Mouse (Mus musculus) left cerebral cortex, adult 11 months (tissue): ENCODE measurements around the gene A3galt2.

Experiments used
- DNase-seq: peaks from one replicate; pipeline ENCODE4 v3.0.0; 2022; ENCODE audit warnings: low spot score

The A3galt2 gene

DNA sequence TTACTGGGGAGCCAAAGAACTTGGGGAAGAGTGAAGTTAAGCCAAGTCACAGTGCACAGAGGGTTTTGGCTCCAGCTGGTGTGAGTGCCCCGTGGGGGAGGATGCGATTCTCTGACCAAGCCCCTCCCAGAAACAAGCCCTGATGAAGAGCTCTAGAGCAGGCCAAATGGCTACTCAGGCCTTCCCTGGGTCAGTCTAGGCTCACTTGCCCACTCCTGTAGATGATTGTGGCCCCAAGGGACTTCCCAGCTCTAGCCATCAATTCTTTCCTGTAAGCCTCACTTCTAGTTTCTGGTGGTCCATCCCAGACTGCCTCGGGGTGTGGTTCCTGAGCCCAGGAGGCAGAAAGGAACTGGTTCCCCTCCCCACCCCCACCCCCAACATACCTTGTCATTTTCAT lies at the start of gene A3galt2:
TSS of gene A3galt2 (plus strand) at position 301 of the 400 bp plus-strand sequence.
- no peak for DNase-seq

DNA sequence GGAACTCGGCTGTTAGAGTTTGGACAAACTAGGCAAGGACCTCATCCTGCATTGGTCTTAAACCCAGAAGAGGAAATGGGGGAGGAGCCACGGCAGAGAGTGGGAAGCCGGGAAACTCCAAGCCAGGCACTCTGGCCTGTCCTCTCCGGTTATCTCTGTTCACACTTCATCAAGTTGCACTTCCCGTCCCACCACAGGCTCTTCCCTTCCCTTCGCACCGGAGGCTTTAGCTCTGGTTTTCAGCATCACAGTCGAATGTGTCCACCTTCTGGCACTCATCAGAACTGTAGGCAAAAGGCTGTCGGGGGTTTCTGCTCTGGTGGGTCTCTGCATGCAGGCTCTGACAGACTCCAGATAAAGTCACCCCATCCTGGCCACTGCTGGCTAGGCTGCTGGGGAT lies 48.5 kb upstream of the A3galt2 start:
- no peak for DNase-seq

- no peak for DNase-seq
Observed at GRCm38 (mm10) chr4:128707384-128707783, 47.8 kb upstream of the A3galt2 start.

DNA sequence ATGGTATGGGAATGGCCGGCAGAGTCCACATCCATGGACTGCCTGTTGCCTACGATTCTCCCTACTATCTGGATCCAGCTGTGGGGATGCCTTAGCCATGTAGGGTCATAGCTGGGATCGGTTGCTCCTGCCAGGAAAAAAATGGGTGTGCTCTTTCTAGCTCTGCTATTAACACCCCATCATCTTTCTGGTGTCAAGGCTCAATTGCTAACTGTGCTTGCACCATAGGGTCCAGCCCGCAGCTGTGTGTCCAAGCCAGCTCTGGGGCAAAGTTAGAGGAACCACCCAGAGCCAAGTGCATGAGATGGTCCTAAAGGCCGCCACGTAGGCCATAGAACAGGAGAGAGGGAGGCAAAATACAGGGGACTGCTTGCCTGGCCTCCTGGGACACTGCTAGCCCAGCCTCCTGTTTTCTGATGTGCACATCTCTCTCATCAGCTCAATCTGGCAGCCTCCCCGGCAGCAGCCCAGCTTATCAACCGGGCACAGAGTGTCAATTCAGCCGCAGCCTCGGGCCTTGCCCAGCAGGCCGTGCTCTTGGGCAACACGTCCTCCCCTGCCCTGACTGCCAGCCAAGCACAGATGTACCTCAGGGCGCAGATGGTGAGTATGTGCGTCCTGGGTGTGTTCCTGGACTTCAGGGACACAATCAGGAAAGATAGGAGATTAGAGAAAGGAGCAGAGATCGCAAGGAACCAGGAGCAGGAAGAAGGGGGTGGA lies 45.9 kb upstream of the A3galt2 start:
- no peak for DNase-seq

GRCm38 (mm10) chr4:128709781-128710166 lies 45.4 kb upstream of the A3galt2 start:
- DNase-seq: no peak

- DNase-seq: no peak
Observed at GRCm38 (mm10) chr4:128710286-128710685, 44.9 kb upstream of the A3galt2 start.

DNA sequence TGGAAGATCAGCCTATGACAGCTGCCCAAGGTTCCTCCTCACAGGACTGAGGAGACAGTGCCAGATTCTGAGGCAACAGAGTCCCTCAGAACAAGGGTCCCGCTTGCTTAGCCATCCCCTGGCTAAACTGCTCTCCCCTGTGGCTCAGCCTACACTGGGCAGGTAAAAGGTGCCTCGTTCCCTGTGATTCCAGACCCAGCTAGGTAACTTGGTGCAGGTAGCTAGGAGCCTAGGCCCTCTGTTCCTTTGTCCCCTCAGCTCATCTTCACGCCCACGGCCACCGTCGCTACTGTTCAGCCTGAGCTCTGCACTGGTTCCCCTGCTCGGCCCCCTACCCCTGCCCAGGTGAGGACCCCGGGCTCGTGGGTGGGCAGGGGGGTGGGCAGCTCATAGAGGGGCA lies 44.4 kb upstream of the A3galt2 start:
- no peak for DNase-seq

- DNase-seq: peak; percentile 90
Observed at GRCm38 (mm10) chr4:128711455-128712135, 43.6 kb upstream of the A3galt2 start.

DNA sequence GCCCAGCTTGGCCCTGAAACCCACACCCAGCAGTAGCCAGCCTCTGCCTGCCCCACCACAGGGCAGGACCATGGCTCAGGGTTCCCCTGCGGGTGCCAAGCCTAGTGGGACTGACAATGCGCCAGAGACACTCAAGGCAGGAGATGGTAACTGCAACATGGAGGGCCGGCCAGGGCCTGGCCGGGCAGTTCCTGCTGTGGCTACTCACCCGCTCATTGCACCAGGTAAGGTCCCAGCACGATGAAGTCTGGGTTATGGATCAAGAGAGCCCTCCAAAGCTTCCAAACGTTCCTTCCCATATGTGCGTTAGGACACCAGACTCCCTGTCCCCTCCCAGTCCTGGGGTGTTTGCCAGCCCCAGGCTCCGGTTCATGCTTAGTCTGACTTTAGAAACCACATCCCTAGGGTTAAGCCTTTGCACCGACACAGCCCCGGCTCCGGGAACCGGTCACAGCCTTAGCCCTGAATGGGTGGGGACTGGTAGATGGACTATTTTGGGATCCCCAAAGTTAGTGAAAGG lies 43.0 kb upstream of the A3galt2 start:
- no peak for DNase-seq

DNA sequence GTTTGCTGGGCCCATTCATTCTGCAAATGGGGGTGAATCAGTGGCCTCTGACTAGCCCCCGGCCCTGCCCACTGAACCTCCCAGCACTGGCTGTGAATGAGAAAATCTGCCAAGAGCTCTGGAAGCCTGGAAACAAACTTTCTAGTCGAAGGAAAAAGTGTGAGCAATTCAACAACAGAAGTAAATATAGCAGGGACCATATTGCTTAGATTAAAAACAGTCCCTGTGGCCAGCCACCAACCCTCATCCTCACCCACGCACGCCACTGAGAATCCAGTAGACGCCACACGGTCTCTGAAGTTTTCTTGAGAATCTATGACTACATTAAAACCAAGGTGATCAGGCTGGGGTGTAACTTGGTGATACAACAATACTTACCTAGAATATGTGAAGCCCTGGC lies 42.2 kb upstream of the A3galt2 start:
- no peak for DNase-seq

GRCm38 (mm10) chr4:128715241-128716204 lies 39.6 kb upstream of the A3galt2 start:
- peak; percentile 72 for DNase-seq

GRCm38 (mm10) chr4:128716279-128716678 lies 38.9 kb upstream of the A3galt2 start:
- DNase-seq: no peak

DNA sequence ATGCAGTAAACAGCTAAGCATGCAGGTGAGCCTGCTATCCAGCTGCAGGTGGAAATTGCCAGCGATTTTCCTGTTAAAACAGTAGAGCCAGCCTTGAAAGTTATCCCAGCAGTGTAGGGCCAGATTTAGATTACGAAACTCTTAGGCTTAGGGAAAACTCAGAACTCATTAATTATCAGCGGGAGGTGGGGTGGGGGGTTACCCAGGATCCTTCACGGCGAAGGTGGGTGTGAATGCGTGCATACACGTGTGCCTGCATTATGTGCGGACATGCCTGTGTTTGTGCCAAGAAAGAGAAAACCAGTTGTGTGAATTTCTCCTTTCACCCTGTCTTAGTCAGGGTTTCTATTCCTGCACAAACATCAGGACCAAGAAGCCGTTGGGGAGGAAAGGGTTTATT lies 38.4 kb upstream of the A3galt2 start:
- DNase-seq: no peak

GRCm38 (mm10) chr4:128720110-128720509 lies 35.1 kb upstream of the A3galt2 start:
- DNase-seq: no peak

DNA sequence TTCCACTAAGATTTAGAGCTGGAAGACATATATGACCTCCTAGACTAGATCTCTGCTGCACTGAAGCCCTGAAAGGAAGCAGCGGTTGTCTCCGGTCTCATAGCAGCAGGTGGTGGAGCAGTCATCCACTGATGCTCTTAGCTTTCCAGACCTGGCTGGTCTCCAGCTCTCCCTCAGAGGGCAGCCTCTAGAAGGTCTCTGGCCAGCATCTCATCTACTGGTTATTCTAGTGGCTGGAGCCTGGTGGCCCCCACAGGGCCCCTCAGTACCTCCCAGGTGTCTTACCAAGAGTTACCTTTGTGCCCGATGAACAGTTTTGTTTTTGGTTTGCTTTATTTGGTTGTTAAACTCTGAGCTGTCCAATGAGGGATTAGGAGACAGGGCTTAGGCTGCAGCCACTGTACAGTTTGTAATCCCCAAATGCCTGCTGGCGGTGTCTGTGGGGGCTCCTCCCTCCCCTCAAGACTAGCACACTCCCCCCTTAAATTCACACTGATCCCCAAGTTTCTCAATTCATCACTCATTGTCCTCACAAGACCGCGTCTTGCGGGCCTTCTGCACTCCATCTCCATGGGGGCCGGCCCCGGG lies 34.0 kb upstream of the A3galt2 start:
- DNase-seq: no peak

GRCm38 (mm10) chr4:128721761-128722160 lies 33.4 kb upstream of the A3galt2 start:
- no peak for DNase-seq

- DNase-seq: no peak
Observed at GRCm38 (mm10) chr4:128722932-128723331, 32.2 kb upstream of the A3galt2 start.

- DNase-seq: no peak
Observed at GRCm38 (mm10) chr4:128723431-128723830, 31.7 kb upstream of the A3galt2 start.

DNA sequence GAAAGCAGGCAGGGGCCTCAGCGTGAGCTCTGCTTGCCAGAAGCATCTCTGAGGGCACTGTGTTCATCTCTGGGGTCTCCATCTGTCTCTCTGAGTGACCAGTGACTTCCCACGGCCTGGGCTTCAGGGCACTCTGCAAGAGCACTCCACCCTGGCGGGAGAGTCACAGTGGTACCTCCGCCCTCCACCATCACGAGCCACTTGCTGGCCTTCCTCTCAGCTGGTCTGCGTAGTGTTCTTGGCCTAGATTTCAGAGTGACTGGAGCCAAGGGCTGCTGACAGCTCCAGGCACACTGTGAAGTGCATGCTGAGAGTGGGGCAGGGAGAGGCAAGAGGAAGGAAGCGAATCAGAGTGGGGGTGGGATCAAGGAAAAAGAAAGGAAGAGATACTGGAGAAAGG lies 31.1 kb upstream of the A3galt2 start:
- no peak for DNase-seq

GRCm38 (mm10) chr4:128727019-128727720 lies 28.0 kb upstream of the A3galt2 start:
- DNase-seq: peak; percentile 66

- DNase-seq: no peak
Observed at GRCm38 (mm10) chr4:128727721-128728430, 27.3 kb upstream of the A3galt2 start.
